Comparison of ENCODE assay signal across 22 mouse cellular contexts in genomic region chr1:126700978-126701320, GRCm38 (mm10).
A peak's percentile ranks its signal among the peaks of the same experiment; 100 is the strongest.
DNase-seq lines count a peak whose midpoint lies in the region; ATAC-seq lines count a peak whose summit lies in the region.
"Had no signal": no experiment of that assay in that cellular context is flagged by ENCODE, and none has a peak within 500 bp of the region (broad histone marks: within the 10 kb centered on the region; RNA-seq: fewer than 3 reads in every experiment).

No protein-coding gene starts in this region.

- H3K9ac ChIP-seq in embryonic facial prominence, embryonic 13.5 days: no peak overlapping the region
- no peak overlapping the region for H3K9ac ChIP-seq in forebrain, embryonic 14.5 days (ENCODE audit: low read length)
- no peak overlapping the region for H3K9ac ChIP-seq in hindbrain, embryonic 13.5 days
- no peak overlapping the region for H3K9ac ChIP-seq in midbrain, embryonic 16.5 days (ENCODE audit: low read depth, low read length)
- H3K9ac ChIP-seq: limb, embryonic 15.5 days had no signal

- 0 out of 2 replicates have a peak overlapping the region, but pooled peaks have one; percentile 11 for H3K27ac ChIP-seq in embryonic facial prominence, embryonic 13.5 days
- H3K27ac ChIP-seq in embryonic facial prominence, embryonic 10.5 days (replicated peaks): no peak overlapping the region
- H3K27ac ChIP-seq in forebrain, embryonic 14.5 days (ENCODE audit: low read depth, low read length): peak overlapping the region; percentile 72
- peak overlapping the region; percentile 81 for H3K27ac ChIP-seq in hindbrain, embryonic 13.5 days
- H3K27ac ChIP-seq in midbrain, embryonic 16.5 days (ENCODE audit: low read length): peak overlapping the region; percentile 64
- H3K27ac ChIP-seq: kidney, postnatal 0 days; limb, embryonic 15.5 days had no signal

- no peaks in the 10 kb centered on the region for H3K9me3 ChIP-seq in embryonic facial prominence, embryonic 13.5 days
- H3K9me3 ChIP-seq in embryonic facial prominence, embryonic 10.5 days: no peaks in the 10 kb centered on the region
- no peaks in the 10 kb centered on the region for H3K9me3 ChIP-seq in forebrain, embryonic 14.5 days (replicated peaks; ENCODE audit: control insufficient read depth, low read length)
- no peaks in the 10 kb centered on the region for H3K9me3 ChIP-seq in hindbrain, embryonic 13.5 days
- no peaks in the 10 kb centered on the region for H3K9me3 ChIP-seq in midbrain, embryonic 16.5 days (replicated peaks; ENCODE audit: control insufficient read depth, low read length, poor library complexity, severe bottlenecking)
- H3K9me3 ChIP-seq: limb, embryonic 15.5 days; megakaryocyte, embryonic 14.5 days had no signal

- no peak overlapping the region for H3K4me2 ChIP-seq in embryonic facial prominence, embryonic 13.5 days
- peak overlapping the region; percentile 6 for H3K4me2 ChIP-seq in forebrain, embryonic 14.5 days (ENCODE audit: low read length)
- peak overlapping the region; percentile 29 for H3K4me2 ChIP-seq in hindbrain, embryonic 13.5 days
- peak overlapping the region; percentile 24 for H3K4me2 ChIP-seq in midbrain, embryonic 16.5 days (ENCODE audit: low read length)
- H3K4me2 ChIP-seq: heart, embryonic 11.5 days; limb, embryonic 15.5 days had no signal

- no peak overlapping the region for H3K4me3 ChIP-seq in embryonic facial prominence, embryonic 13.5 days
- no peak overlapping the region for H3K4me3 ChIP-seq in embryonic facial prominence, embryonic 10.5 days
- H3K4me3 ChIP-seq in forebrain, embryonic 14.5 days (ENCODE audit: low read depth, low read length): no peak overlapping the region
- no peak overlapping the region for H3K4me3 ChIP-seq in hindbrain, embryonic 13.5 days
- H3K4me3 ChIP-seq in midbrain, embryonic 16.5 days (ENCODE audit: low read depth, low read length): no peak overlapping the region
- H3K4me3 ChIP-seq: limb, embryonic 15.5 days; megakaryocyte, embryonic 14.5 days had no signal

- H3K27me3 ChIP-seq in embryonic facial prominence, embryonic 13.5 days: no peaks in the 10 kb centered on the region
- H3K27me3 ChIP-seq in embryonic facial prominence, embryonic 10.5 days (replicated peaks; ENCODE audit: low read depth, poor library complexity, severe bottlenecking): no peaks in the 10 kb centered on the region
- H3K27me3 ChIP-seq in forebrain, embryonic 14.5 days (replicated peaks; ENCODE audit: control insufficient read depth, insufficient read depth, low read length): no peaks in the 10 kb centered on the region
- no peaks in the 10 kb centered on the region for H3K27me3 ChIP-seq in hindbrain, embryonic 13.5 days
- no peaks in the 10 kb centered on the region for H3K27me3 ChIP-seq in midbrain, embryonic 16.5 days (ENCODE audit: control insufficient read depth, insufficient read depth, low read depth, low read length)
- H3K27me3 ChIP-seq: limb, embryonic 15.5 days; megakaryocyte, embryonic 14.5 days; Patski had no signal

- 61% methylated on average over 4 of the region's 4 CpGs for WGBS in embryonic facial prominence, embryonic 13.5 days
- WGBS in embryonic facial prominence, embryonic 10.5 days: 88% methylated on average over 4 of the region's 4 CpGs
- WGBS in forebrain, embryonic 14.5 days: 61% methylated on average over 4 of the region's 4 CpGs
- 69% methylated on average over 4 of the region's 4 CpGs for WGBS in hindbrain, embryonic 13.5 days
- 57% methylated on average over 4 of the region's 4 CpGs for WGBS in midbrain, embryonic 16.5 days

- H3K4me1 ChIP-seq in embryonic facial prominence, embryonic 13.5 days: peaks cover 10% of the 10 kb centered on the region
- no peaks in the 10 kb centered on the region for H3K4me1 ChIP-seq in embryonic facial prominence, embryonic 10.5 days
- H3K4me1 ChIP-seq in forebrain, embryonic 14.5 days (ENCODE audit: control insufficient read depth, insufficient read depth, low read length): 0 out of 2 replicates have a peak, but pooled peaks cover 5% of the 10 kb centered on the region
- peaks cover 10% of the 10 kb centered on the region for H3K4me1 ChIP-seq in hindbrain, embryonic 13.5 days (replicated peaks)
- peaks cover 7% of the 10 kb centered on the region; the same call in 1 of the 2 replicates for H3K4me1 ChIP-seq in midbrain, embryonic 16.5 days (ENCODE audit: control insufficient read depth, insufficient read depth, low read length)
- H3K4me1 ChIP-seq: limb, embryonic 15.5 days; megakaryocyte, embryonic 14.5 days had no signal

- no peak for DNase-seq in embryonic facial prominence, embryonic 10.5 days (ENCODE audit: low spot score)
- DNase-seq in forebrain, embryonic 14.5 days (ENCODE audit: low spot score): no peak
- no peak for DNase-seq in natural killer cell, adult 2 months (ENCODE audit: low spot score in 2 of 2)
- no peak for DNase-seq in heart, adult 9 months (ENCODE audit: low spot score in 2 of 2)
- no peak for DNase-seq in B cell, adult 2 months
- DNase-seq: adrenal gland, postnatal 10 days; cerebellum, adult 9-11 months; gastrocnemius, postnatal 36 days; heart, postnatal 10 days; kidney, adult 18-20 months; layer of hippocampus, postnatal 36 days; lung, postnatal 10 days; thymus, postnatal 36 days had no signal

- no peaks in the 10 kb centered on the region for H3K36me3 ChIP-seq in embryonic facial prominence, embryonic 13.5 days
- H3K36me3 ChIP-seq in embryonic facial prominence, embryonic 10.5 days (replicated peaks): no peaks in the 10 kb centered on the region
- H3K36me3 ChIP-seq in forebrain, embryonic 14.5 days (ENCODE audit: control insufficient read depth, insufficient read depth, low read length): no peaks in the 10 kb centered on the region
- no peaks in the 10 kb centered on the region for H3K36me3 ChIP-seq in hindbrain, embryonic 13.5 days
- no peaks in the 10 kb centered on the region for H3K36me3 ChIP-seq in midbrain, embryonic 16.5 days (ENCODE audit: control insufficient read depth, insufficient read depth, low read length)
- H3K36me3 ChIP-seq: limb, embryonic 15.5 days had no signal

- no peak for ATAC-seq in embryonic facial prominence, embryonic 13.5 days (ENCODE audit: insufficient number of reproducible peaks, insufficient read depth, low FRiP score, low TSS enrichment, low read depth)
- ATAC-seq in forebrain, embryonic 14.5 days: peak; percentile 35; the same call in 1 of the 2 replicates
- ATAC-seq in hindbrain, embryonic 13.5 days (ENCODE audit: low FRiP score): no peak
- ATAC-seq in midbrain, embryonic 16.5 days: peak; percentile 56; the same call in 1 of the 2 replicates
- ATAC-seq: CD4-positive, CD25-positive, alpha-beta regulatory T cell, adult 4 months; Patski had no signal

Comparison
In these comparisons a context has a peak if more than half of its experiments do, and no peak if none do; other contexts are left out.
1. ATAC-seq: peak in forebrain, embryonic 14.5 days (single experiment) and midbrain, embryonic 16.5 days (single experiment); none in embryonic facial prominence, embryonic 13.5 days (single experiment) and hindbrain, embryonic 13.5 days (single experiment).